Mouse (Mus musculus) limb, embryonic 14.5 days (tissue): ENCODE results near the gene H2-T22. TPM values are rescaled to one million over a fixed set of nuclear protein-coding genes. Genes with fewer than 3 reads are reported as not detected.
"Not testable (repeated sequence)": the region's sequence is repeated elsewhere in the genome, so short reads cannot be mapped to it uniquely, and the experiment has no call there.

Experiments used
- ATAC-seq: fragments of 200-750 bp; cut with Nextera tagmentation; 2 replicates; pipeline ENCODE4 v1.8.0; 2017; ENCODE audit warnings: low read depth, moderate number of reproducible peaks, moderate TSS enrichment; ENCODE audit not compliant: low FRiP score
- DNase-seq: peaks from one replicate; pipeline ENCODE4 v3.0.0-alpha.2; 2015; ENCODE audit warnings: low spot score
- H3K27ac ChIP-seq: fragments of 300-500 bp; sonication (generic); replicated peaks from 2 replicates; pipeline ENCODE4 v1.5.1; 2014; ENCODE audit warnings: low read depth, mild to moderate bottlenecking, low read length, moderate library complexity, mixed read lengths
- H3K27me3 ChIP-seq: fragments of 300-500 bp; sonication (generic); 2 replicates; pipeline ENCODE4 v1.6.1; 2014; ENCODE audit warnings: low read length, mixed read lengths; ENCODE audit not compliant: control insufficient read depth, insufficient read depth
- H3K36me3 ChIP-seq: fragments of 300-500 bp; sonication (generic); 2 replicates; pipeline ENCODE4 v1.6.1; 2014; ENCODE audit warnings: mild to moderate bottlenecking, low read length, moderate library complexity, mixed read lengths; ENCODE audit not compliant: control insufficient read depth, insufficient read depth
- H3K4me1 ChIP-seq: fragments of 300-500 bp; sonication (generic); 2 replicates; pipeline ENCODE4 v1.6.1; 2014; ENCODE audit warnings: antibody characterized with exemption, low read length, mixed read lengths; ENCODE audit not compliant: control insufficient read depth, insufficient read depth
- H3K4me2 ChIP-seq: fragments of 300-500 bp; sonication (generic); replicated peaks from 2 replicates; pipeline ENCODE4 v1.6.1; 2014; ENCODE audit warnings: low read depth, mild to moderate bottlenecking, low read length, moderate library complexity; ENCODE audit not compliant: severe bottlenecking
- H3K4me3 ChIP-seq: fragments of 300-500 bp; sonication (generic); replicated peaks from 2 replicates; pipeline ENCODE4 v1.5.1; 2014; ENCODE audit warnings: low read length
- H3K9ac ChIP-seq: fragments of 300-500 bp; sonication (generic); 2 replicates; pipeline ENCODE4 v1.6.1; 2014; ENCODE audit warnings: mild to moderate bottlenecking, low read depth, low read length, moderate library complexity; ENCODE audit not compliant: severe bottlenecking
- H3K9me3 ChIP-seq: fragments of 300-500 bp; sonication (generic); 2 replicates; pipeline ENCODE4 v1.6.1; 2016; ENCODE audit warnings: low read length; ENCODE audit not compliant: control insufficient read depth
- POLR2A ChIP-seq: fragments of 200-500 bp; IDR thresholded peaks from 2 replicates; pipeline ENCODE4 v1.8.0; 2012; ENCODE audit warnings: inconsistent platforms, mild to moderate bottlenecking, moderate library complexity, borderline replicate concordance; ENCODE audit not compliant: insufficient read depth, insufficient read length; ENCODE audit errors: extremely low read depth
- WGBS: fragments of 180-500 bp; shearing (Covaris S2); extraction: QIAGEN DNeasy Blood & Tissue Kit; methylation state at CpG from one replicate; pipeline ENCODE4 v1.1.7; 2014; 5-methylcytosine and 5-hydroxymethylcytosine counted together
- polyA plus RNA-seq, 2 experiments: library from polyadenylated mRNA; depleted of rRNA in 1 of 2; stranded (reverse) in 1 of 2; unstranded in 1 of 2; fragments of >200 nt; fragmentation: Nextera tagmentation in 1 of 2; extraction: Ambion mirVana in 1 of 2; gene quantifications; 2 replicates each; pipeline versions ENCODE4 v1.2.1 to v1.2.3; 2012 to 2014

The H2-T22 gene
- polyA plus RNA-seq, 2 experiments, result 26.6 to 29.0 TPM

- Histone ChIP-seq H3K9ac (no peak overlapping the region), H3K4me2 (no peak overlapping the region), H3K4me3 (no peak overlapping the region), H3K36me3 (no peaks in the 10 kb centered on the region), H3K27me3 (no peaks in the 10 kb centered on the region), H3K4me1 (no peaks in the 10 kb centered on the region), H3K27ac (no peak overlapping the region), H3K9me3 (no peaks in the 10 kb centered on the region)
- ATAC-seq (no peak), DNase-seq (peak; percentile 90)
- WGBS, result 27% methylated on average over 2 of the region's 2 CpGs
- no peak for TF ChIP-seq POLR2A
Measured at GRCm38 (mm10) chr17:36060829-36061228, 18.3 kb upstream of the H2-T22 start.

GRCm38 (mm10) chr17:36058362-36058761 lies 15.8 kb upstream of the H2-T22 start, which contains the start of gene Gm11127:
Gene Gm11127 (minus strand): TSS chr17:36058371.
- H3K27ac ChIP-seq, H3K9me3 ChIP-seq, H3K4me1 ChIP-seq, DNase-seq, H3K27me3 ChIP-seq, H3K4me2 ChIP-seq, H3K4me3 ChIP-seq, ATAC-seq, H3K9ac ChIP-seq, H3K36me3 ChIP-seq: not testable (repeated sequence)
- 55% methylated on average over 1 of the region's 1 CpGs for WGBS

- not testable (repeated sequence) for H3K4me1 ChIP-seq, H3K4me3 ChIP-seq, H3K27me3 ChIP-seq, H3K27ac ChIP-seq, DNase-seq, H3K9ac ChIP-seq, ATAC-seq, H3K36me3 ChIP-seq, H3K9me3 ChIP-seq, H3K4me2 ChIP-seq
- 89% methylated on average over 23 of the region's 25 CpGs for WGBS
Measured at GRCm38 (mm10) chr17:36057927-36058326, 15.4 kb upstream of the H2-T22 start.

- Histone ChIP-seq H3K4me2 (peak overlapping the region; percentile 63), H3K4me1 (no peaks in the 10 kb centered on the region), H3K36me3 (no peaks in the 10 kb centered on the region), H3K27ac (no peak overlapping the region), H3K4me3 (peak overlapping the region; percentile 36), H3K9me3 (no peaks in the 10 kb centered on the region), H3K27me3 (no peaks in the 10 kb centered on the region), H3K9ac (no peak overlapping the region)
- 85% methylated on average over 3 of the region's 3 CpGs for WGBS
- ATAC-seq (no peak), DNase-seq (no peak)
- no peak for TF ChIP-seq POLR2A
Measured at GRCm38 (mm10) chr17:36043286-36043685, 739 bp upstream of the H2-T22 start.

- peak; percentile 60 for ATAC-seq
Measured at GRCm38 (mm10) chr17:36042055-36042454, 492 bp downstream of the H2-T22 start.

GRCm38 (mm10) chr17:36040604-36041003 lies 1.9 kb downstream of the H2-T22 start:
- not testable (repeated sequence) for H3K4me2 ChIP-seq, DNase-seq, H3K27me3 ChIP-seq, H3K4me3 ChIP-seq, H3K9me3 ChIP-seq, H3K27ac ChIP-seq, H3K36me3 ChIP-seq, H3K4me1 ChIP-seq, H3K9ac ChIP-seq, ATAC-seq
- 85% methylated on average over 2 of the region's 2 CpGs for WGBS

More at GRCm38 (mm10) chr17:36042055-36042454, 492 bp downstream of the H2-T22 start:
- Histone ChIP-seq H3K9ac (peak overlapping the region; percentile 47; the same call in 1 of the 2 replicates), H3K4me2 (peak overlapping the region; percentile 63), H3K4me3 (peak overlapping the region; percentile 36)
- not testable (repeated sequence) for H3K36me3 ChIP-seq, H3K27me3 ChIP-seq, H3K27ac ChIP-seq, DNase-seq, H3K9me3 ChIP-seq, H3K4me1 ChIP-seq
- 2% methylated on average over 16 of the region's 19 CpGs for WGBS

GRCm38 (mm10) chr17:36036126-36036525 lies 6.4 kb downstream of the H2-T22 start:
- H3K27ac ChIP-seq, H3K9ac ChIP-seq, ATAC-seq, H3K9me3 ChIP-seq, H3K4me3 ChIP-seq, DNase-seq, H3K27me3 ChIP-seq, H3K4me1 ChIP-seq, H3K4me2 ChIP-seq, H3K36me3 ChIP-seq: not testable (repeated sequence)
- WGBS, result 85% methylated on average over 13 of the region's 13 CpGs

- H3K4me1 ChIP-seq, ATAC-seq, H3K9ac ChIP-seq, H3K4me2 ChIP-seq, H3K27ac ChIP-seq, H3K36me3 ChIP-seq, H3K27me3 ChIP-seq, H3K9me3 ChIP-seq, H3K4me3 ChIP-seq: not testable (repeated sequence)
- 36% methylated on average over 3 of the region's 3 CpGs for WGBS
- peak; percentile 38 for DNase-seq
Measured at GRCm38 (mm10) chr17:36035010-36035638, 7.4 kb downstream of the H2-T22 start.
